Mouse (Mus musculus): Measurements from ENCODE around the gene Atp6v1d.

Atp6v1d gene

DNA sequence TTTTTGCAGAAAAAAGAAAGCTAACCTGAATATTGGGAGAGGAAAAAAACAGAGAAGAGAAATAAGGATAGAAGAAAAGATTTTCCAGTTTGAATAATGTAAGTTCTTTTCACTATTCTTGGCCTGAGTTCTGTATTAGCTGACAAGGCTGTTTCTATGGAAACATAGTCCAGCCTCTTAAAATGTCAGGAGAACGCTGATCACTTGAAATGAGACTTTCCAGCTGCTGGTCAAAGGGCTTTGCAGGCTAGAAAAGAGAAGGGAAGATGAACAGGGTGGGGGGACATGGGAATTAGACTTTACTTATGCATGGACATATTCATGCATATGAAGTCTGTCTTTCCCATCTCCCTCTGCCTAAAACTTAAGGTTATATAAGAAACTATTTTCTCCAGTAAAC lies 67.2 kb downstream of the Atp6v1d start:
- no peak for DNase-seq (ENCODE audit: low read depth, low spot score)

GRCm38 (mm10) chr12:78790791-78791190 lies 70.6 kb downstream of the Atp6v1d start:
- DNase-seq (ENCODE audit: low read depth, low spot score): no peak
